8 mouse cellular contexts compared by ENCODE assay signal in genomic region chr1:135368245-135368644, GRCm38 (mm10). TPM values are rescaled to one million over a fixed set of nuclear protein-coding genes. Genes with fewer than 3 reads are reported as not detected.
DNase-seq lines count a peak whose midpoint lies in the region; ATAC-seq lines count a peak whose summit lies in the region.

No protein-coding gene starts in this region.

- H3K9ac ChIP-seq in heart, embryonic 14.5 days (ENCODE audit: low read length), result peak overlapping the region; percentile 71
- peak overlapping the region; percentile 39; the same call in 1 of the 2 replicates for H3K9ac ChIP-seq in liver, embryonic 12.5 days
- H3K9ac ChIP-seq in stomach, embryonic 14.5 days (replicated peaks; ENCODE audit: low read depth, low read length), result 0 out of 2 replicates have a peak overlapping the region, but pooled peaks have one; percentile 2

- peaks cover 37% of the 10 kb centered on the region for H3K4me1 ChIP-seq in forebrain, embryonic 10.5 days
- peaks cover 6 to 12% of the 10 kb centered on the region in 2 experiments; a peak in 2 of 4 replicates for H3K4me1 ChIP-seq in heart, embryonic 14.5 days (ENCODE audit: control insufficient read depth in 2 of 2, insufficient read depth in 2 of 2, low read length in 2 of 2)
- H3K4me1 ChIP-seq in liver, embryonic 12.5 days, result peaks cover 10% of the 10 kb centered on the region; the same call in 1 of the 2 replicates
- H3K4me1 ChIP-seq in stomach, embryonic 14.5 days (ENCODE audit: control insufficient read depth, insufficient read depth, low read length), result 0 out of 2 replicates have a peak, but pooled peaks cover 12% of the 10 kb centered on the region

- peak; percentile 63 for DNase-seq in CD4-positive helper T cell, adult 2 months (ENCODE audit: low read depth, low spot score)
- DNase-seq in brain, embryonic 18.5 days (ENCODE audit: low read depth, low spot score), result peak; percentile 82
- DNase-seq in forebrain, embryonic 10.5 days (ENCODE audit: extremely low spot score, low spot score), result peak; percentile 85
- peak; percentile 92 for DNase-seq in kidney, postnatal 14 days
- DNase-seq in naive thymus-derived CD4-positive, alpha-beta T cell, adult 2 months (ENCODE audit: low read depth), result peak; percentile 62

- H3K9me3 ChIP-seq in forebrain, embryonic 10.5 days, result no peaks in the 10 kb centered on the region
- no peaks in the 10 kb centered on the region for H3K9me3 ChIP-seq in heart, embryonic 14.5 days (ENCODE audit: control insufficient read depth, low read length)
- H3K9me3 ChIP-seq in liver, embryonic 12.5 days (replicated peaks), result no peaks in the 10 kb centered on the region
- no peaks in the 10 kb centered on the region for H3K9me3 ChIP-seq in stomach, embryonic 14.5 days (ENCODE audit: control insufficient read depth, low read depth, low read length)

- ATAC-seq in heart, embryonic 14.5 days (ENCODE audit: insufficient number of reproducible peaks, insufficient read depth, low FRiP score, low read depth), result peak; percentile 47
- ATAC-seq in liver, embryonic 12.5 days, result no peak
- ATAC-seq in stomach, embryonic 14.5 days (ENCODE audit: insufficient number of reproducible peaks, insufficient read depth, low FRiP score, low read depth), result peak; percentile 60

- H3K4me3 ChIP-seq in forebrain, embryonic 10.5 days, result peak overlapping the region; percentile 57
- H3K4me3 ChIP-seq in heart, embryonic 14.5 days (ENCODE audit: control insufficient read depth in 1 of 2, insufficient read depth in 1 of 2, low read depth in 1 of 2, low read length in 2 of 2), result peak overlapping the region; percentile 43 to 49
- peak overlapping the region; percentile 41 for H3K4me3 ChIP-seq in liver, embryonic 12.5 days
- H3K4me3 ChIP-seq in stomach, embryonic 14.5 days (ENCODE audit: low read depth, low read length), result peak overlapping the region; percentile 31

- peak overlapping the region; percentile 94 for H3K4me2 ChIP-seq in heart, embryonic 14.5 days (ENCODE audit: low read length)
- peak overlapping the region; percentile 72 for H3K4me2 ChIP-seq in liver, embryonic 12.5 days
- H3K4me2 ChIP-seq in stomach, embryonic 14.5 days (replicated peaks; ENCODE audit: low read depth, low read length), result peak overlapping the region; percentile 76

- H3K36me3 ChIP-seq in forebrain, embryonic 10.5 days (replicated peaks), result peaks cover 22% of the 10 kb centered on the region
- H3K36me3 ChIP-seq in heart, embryonic 14.5 days (ENCODE audit: control insufficient read depth, insufficient read depth, low read length), result no peaks in the 10 kb centered on the region
- H3K36me3 ChIP-seq in liver, embryonic 12.5 days, result no peaks in the 10 kb centered on the region
- no peaks in the 10 kb centered on the region for H3K36me3 ChIP-seq in stomach, embryonic 14.5 days (ENCODE audit: control insufficient read depth, insufficient read depth, low read length)

- whole genome bisulfite sequencing in forebrain, embryonic 10.5 days, result under 1% methylated on average over 20 of the region's 20 CpGs
- 1% methylated on average over 20 of the region's 20 CpGs for WGBS in heart, embryonic 14.5 days
- WGBS in liver, embryonic 12.5 days (ENCODE audit: insufficient replicate concordance), result 3% methylated on average over 20 of the region's 20 CpGs
- under 1% methylated on average over 20 of the region's 20 CpGs for WGBS in stomach, embryonic 14.5 days

- H3K27me3 ChIP-seq in forebrain, embryonic 10.5 days (ENCODE audit: poor library complexity, severe bottlenecking), result peaks cover 15% of the 10 kb centered on the region
- H3K27me3 ChIP-seq in heart, embryonic 14.5 days (ENCODE audit: control insufficient read depth, insufficient read depth, low read length), result peaks cover 5% of the 10 kb centered on the region; the same call in 1 of the 2 replicates
- peaks cover 38% of the 10 kb centered on the region for H3K27me3 ChIP-seq in liver, embryonic 12.5 days (replicated peaks)
- no peaks in the 10 kb centered on the region for H3K27me3 ChIP-seq in stomach, embryonic 14.5 days (ENCODE audit: control insufficient read depth, insufficient read depth, low read length)

- peak overlapping the region; percentile 81 for H3K27ac ChIP-seq in forebrain, embryonic 10.5 days
- H3K27ac ChIP-seq in heart, embryonic 14.5 days (replicated peaks in 1 of 2; ENCODE audit: control insufficient read depth in 1 of 2, insufficient read depth in 1 of 2, low read depth in 2 of 2, low read length in 2 of 2), result no peak overlapping the region
- no peak overlapping the region for H3K27ac ChIP-seq in liver, embryonic 12.5 days
- H3K27ac ChIP-seq in stomach, embryonic 14.5 days (ENCODE audit: low read length), result no peak overlapping the region

RNA-seq across cellular contexts. Expression of gene Shisa4, which starts 6.8 kb away (rescaled TPM):
- polyA plus RNA-seq in forebrain, embryonic 10.5 days (2016; fragmentation: Nextera tagmentation; extraction: Ambion mirVana), result 60.5 and 62.4 TPM in 2 replicates
- 16.7 and 22.5 TPM in 2 replicates for polyA plus RNA-seq in heart, embryonic 14.5 days (2014; fragmentation: Nextera tagmentation; extraction: Ambion mirVana)
- 5.4 and 5.5 TPM in 2 replicates for polyA plus RNA-seq in liver, embryonic 12.5 days (2016; fragmentation: Nextera tagmentation; extraction: Ambion mirVana)
- polyA plus RNA-seq in stomach, embryonic 14.5 days (2014; fragmentation: Nextera tagmentation; extraction: Ambion mirVana), result 41.4 and 44.5 TPM in 2 replicates

RNA-seq across cellular contexts. Expression of gene Lmod1, which starts 43.6 kb away (rescaled TPM):
- 0.36 and 0.41 TPM in 2 replicates for polyA plus RNA-seq in forebrain, embryonic 10.5 days (2016; fragmentation: Nextera tagmentation; extraction: Ambion mirVana)
- 0.51 and 1.2 TPM in 2 replicates for polyA plus RNA-seq in heart, embryonic 14.5 days (2014; fragmentation: Nextera tagmentation; extraction: Ambion mirVana)
- polyA plus RNA-seq in liver, embryonic 12.5 days (2016; fragmentation: Nextera tagmentation; extraction: Ambion mirVana), result 0.11 and 0.12 TPM in 2 replicates
- polyA plus RNA-seq in stomach, embryonic 14.5 days (2014; fragmentation: Nextera tagmentation; extraction: Ambion mirVana), result 12.6 and 13.2 TPM in 2 replicates

RNA-seq across cellular contexts. Expression of gene Timm17a, which starts 54.7 kb away (rescaled TPM):
- 197 TPM in 2 replicates for polyA plus RNA-seq in forebrain, embryonic 10.5 days (2016; fragmentation: Nextera tagmentation; extraction: Ambion mirVana)
- polyA plus RNA-seq in heart, embryonic 14.5 days (2014; fragmentation: Nextera tagmentation; extraction: Ambion mirVana), result 369 and 374 TPM in 2 replicates
- polyA plus RNA-seq in liver, embryonic 12.5 days (2016; fragmentation: Nextera tagmentation; extraction: Ambion mirVana), result 204 and 208 TPM in 2 replicates
- 179 and 203 TPM in 2 replicates for polyA plus RNA-seq in stomach, embryonic 14.5 days (2014; fragmentation: Nextera tagmentation; extraction: Ambion mirVana)

Comparison
In these comparisons a context has a peak if more than half of its experiments do, and no peak if none do; other contexts are left out.
1. H3K9ac ChIP-seq: peak in every context shown above with its lines; median percentile 71 in heart, embryonic 14.5 days; 39 in liver, embryonic 12.5 days; 2 in stomach, embryonic 14.5 days.